Mouse (Mus musculus) liver, embryonic 14.5 days (tissue): ENCODE data around the gene Rdh16f2.

Experiments
- CTCF ChIP-seq: IDR thresholded peaks from 2 replicates; pipeline ENCODE4 v1.5.1; 2016; ENCODE audit warnings: antibody characterized with exemption, low read depth, control low read depth
- EP300 ChIP-seq: IDR thresholded peaks from 2 replicates; pipeline ENCODE4 v1.6.1; 2016; ENCODE audit warnings: antibody characterized with exemption, low read depth

- TF ChIP-seq EP300 (no peak), CTCF (no peak)
Observed at GRCm38 (mm10) chr10:127904718-127905446, 38.6 kb downstream of the Rdh16f2 start.
